Mouse (Mus musculus): ENCODE measurements around the gene Fbxl19.

GRCm38 (mm10) chr7:127753158-127753557, 8.8 kb downstream of the Fbxl19 start:
- no peak for TF ChIP-seq CTCF (conservative IDR thresholded peaks at IDR 0.05; ENCODE audit: low read length)
- TF ChIP-seq NANOG (IDR thresholded peaks at IDR 0.05; ENCODE audit: borderline replicate concordance, low read length) = no peak

All from E14TG2a.4 (cell line).